Mouse (Mus musculus): ENCODE measurements at regions not wholly inside any gene's neighbourhood (a gene's known extent, or its start where the extent isn't known, plus 50 kb on each side); places are given as distances from the start of the nearest gene placed in this dataset.
A peak's percentile ranks its signal among the peaks of the same experiment; 100 is the strongest.

DNA sequence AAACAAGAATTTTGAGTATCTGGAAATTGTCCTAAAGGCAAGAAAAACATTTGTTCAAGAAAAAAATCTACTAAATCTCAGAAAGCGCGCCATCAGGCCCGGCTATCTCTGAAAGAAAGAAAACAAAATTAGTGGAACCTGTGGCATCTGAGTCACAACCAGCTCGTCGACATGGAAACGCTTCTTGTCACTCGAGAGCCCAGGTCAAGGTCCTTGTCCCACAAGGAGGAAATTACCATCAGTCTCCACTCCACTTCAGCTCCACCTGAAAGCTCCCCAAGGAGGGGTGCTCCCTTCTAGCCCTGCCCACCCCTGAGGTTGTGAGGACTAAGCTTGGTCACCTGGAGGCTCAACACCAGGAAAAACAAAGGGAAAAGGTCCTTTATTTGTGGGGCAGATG is 324.1 kb upstream of the Zfp637 start:
- Histone ChIP-seq H3K9ac (no peak overlapping the region), H3K27ac (ENCODE audit: low read depth, low read length) (no peak overlapping the region), H3K27me3 (ENCODE audit: insufficient read depth, low read length) (no peaks in the 10 kb centered on the region), H3K4me3 (ENCODE audit: low read depth, low read length) (no peak overlapping the region), H3K4me2 (ENCODE audit: low read depth) (no peak overlapping the region), H3K4me1 (ENCODE audit: insufficient read depth) (no peaks in the 10 kb centered on the region), H3K36me3 (ENCODE audit: insufficient read depth) (no peaks in the 10 kb centered on the region), H3K9me3 (ENCODE audit: low read length) (no peaks in the 10 kb centered on the region)
- ATAC-seq: no peak
- no peak for TF ChIP-seq CTCF (IDR thresholded peaks at IDR 0.05; ENCODE audit: low read depth)
- 89% methylated on average over 7 of the region's 7 CpGs for WGBS
- DNase-seq: no peak

DNA sequence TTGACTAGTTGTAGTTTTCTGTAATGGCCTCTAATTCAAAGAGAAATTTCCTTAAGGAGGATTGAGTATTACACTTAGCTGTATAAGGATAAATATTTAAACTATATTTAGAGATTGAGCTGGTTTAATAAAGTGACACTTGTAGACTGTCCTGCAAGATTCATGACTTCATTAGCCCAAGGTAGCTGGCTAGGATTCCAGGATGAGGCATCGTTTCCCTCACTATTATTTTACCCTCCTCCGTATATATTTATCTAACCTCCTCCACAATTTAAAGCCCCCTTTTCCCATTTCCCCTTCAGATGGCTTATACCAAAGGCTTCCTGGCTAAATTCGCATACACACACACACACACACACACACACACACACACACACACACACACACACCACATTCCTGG is 322.0 kb upstream of the Zfp637 start:
- Histone ChIP-seq H3K4me3 (ENCODE audit: low read depth, low read length) (no peak overlapping the region), H3K4me1 (ENCODE audit: insufficient read depth) (no peaks in the 10 kb centered on the region), H3K9me3 (ENCODE audit: low read length) (no peaks in the 10 kb centered on the region), H3K36me3 (ENCODE audit: insufficient read depth) (no peaks in the 10 kb centered on the region), H3K4me2 (ENCODE audit: low read depth) (no peak overlapping the region), H3K27ac (ENCODE audit: low read depth, low read length) (no peak overlapping the region), H3K27me3 (ENCODE audit: insufficient read depth, low read length) (no peaks in the 10 kb centered on the region), H3K9ac (no peak overlapping the region)
- ATAC-seq (no peak), DNase-seq (no peak)
- WGBS: 79% methylated on average over 3 of the region's 3 CpGs
- no peak for TF ChIP-seq CTCF (IDR thresholded peaks at IDR 0.05; ENCODE audit: low read depth)

DNA sequence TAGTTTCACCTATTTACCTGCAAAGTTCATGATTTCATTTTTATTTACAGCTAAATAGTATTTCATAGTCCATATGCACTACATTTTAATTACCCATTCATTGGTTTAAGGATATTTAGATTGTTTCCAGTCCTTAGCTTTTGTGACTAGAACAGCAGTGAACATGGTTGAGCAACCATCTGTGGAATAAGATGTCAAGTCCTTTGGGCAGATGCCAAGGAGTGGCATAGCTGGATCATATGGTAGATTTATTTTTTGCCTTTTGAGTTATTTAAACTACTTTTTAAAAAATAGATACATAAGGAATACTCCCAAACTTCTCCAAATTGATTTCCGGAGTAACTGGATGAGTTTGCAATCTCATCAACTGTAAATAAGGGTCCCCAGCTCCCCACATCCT is 321.5 kb upstream of the Zfp637 start:
- DNase-seq (peak; percentile 3), ATAC-seq (no peak)
- no peak overlapping the region for H3K4me3 ChIP-seq (ENCODE audit: low read depth, low read length)
- no peaks in the 10 kb centered on the region for H3K9me3 ChIP-seq (ENCODE audit: low read length)
- no peaks in the 10 kb centered on the region for H3K36me3 ChIP-seq (ENCODE audit: insufficient read depth)
- WGBS: 91% methylated on average over 1 of the region's 1 CpGs
- no peak for TF ChIP-seq CTCF (IDR thresholded peaks at IDR 0.05; ENCODE audit: low read depth)
- H3K4me2 ChIP-seq (ENCODE audit: low read depth): no peak overlapping the region
- no peaks in the 10 kb centered on the region for H3K27me3 ChIP-seq (ENCODE audit: insufficient read depth, low read length)
- H3K9ac ChIP-seq: no peak overlapping the region
- no peaks in the 10 kb centered on the region for H3K4me1 ChIP-seq (ENCODE audit: insufficient read depth)
- H3K27ac ChIP-seq (ENCODE audit: low read depth, low read length): no peak overlapping the region

DNA sequence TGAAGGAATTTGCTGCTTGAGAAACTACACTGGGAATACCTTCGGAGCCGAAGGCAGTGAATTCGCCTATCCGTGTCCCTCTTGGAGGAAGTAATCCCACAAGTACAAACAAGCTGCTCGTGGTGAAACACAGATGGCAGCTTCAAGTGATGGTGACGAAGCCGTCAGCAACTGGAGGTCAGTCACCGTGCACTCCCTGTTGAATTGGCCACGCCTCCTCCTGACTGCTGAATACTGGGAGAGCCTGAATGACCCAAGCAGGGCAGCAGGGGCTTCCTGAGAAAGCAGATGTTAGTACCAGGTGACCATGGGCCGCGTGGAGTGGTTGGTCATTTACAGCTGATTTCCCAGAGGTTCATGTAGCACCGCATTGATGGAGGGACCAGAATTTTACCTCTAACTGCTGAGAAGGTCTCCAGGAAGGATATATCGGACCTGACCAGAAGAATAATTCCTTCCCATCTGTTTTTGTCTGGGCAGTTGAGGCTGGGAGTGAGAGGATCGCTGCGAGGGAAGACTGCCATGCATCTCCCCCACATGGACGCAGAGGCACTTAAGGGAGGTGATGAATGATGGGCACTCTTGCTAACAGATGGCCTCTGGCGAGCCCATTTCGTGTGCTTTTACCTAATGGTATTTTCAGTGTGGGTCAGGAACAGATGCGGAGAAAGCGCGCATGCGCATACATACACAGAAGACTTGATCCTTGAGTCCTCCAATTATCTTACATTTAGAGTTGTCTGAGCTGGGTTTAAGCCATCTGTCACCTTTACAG is 314.6 kb upstream of the Zfp637 start:
- no peak for TF ChIP-seq CTCF (IDR thresholded peaks at IDR 0.05; ENCODE audit: low read depth)
- H3K4me2 ChIP-seq (ENCODE audit: low read depth): no peak overlapping the region
- no peaks in the 10 kb centered on the region for H3K9me3 ChIP-seq (ENCODE audit: low read length)
- H3K36me3 ChIP-seq (ENCODE audit: insufficient read depth): no peaks in the 10 kb centered on the region
- no peak for ATAC-seq
- DNase-seq: no peak
- H3K27ac ChIP-seq (ENCODE audit: low read depth, low read length): no peak overlapping the region
- no peak overlapping the region for H3K9ac ChIP-seq
- H3K4me1 ChIP-seq (ENCODE audit: insufficient read depth): no peaks in the 10 kb centered on the region
- 81% methylated on average over 22 of the region's 22 CpGs for WGBS
- H3K4me3 ChIP-seq (ENCODE audit: low read depth, low read length): no peak overlapping the region
- no peaks in the 10 kb centered on the region for H3K27me3 ChIP-seq (ENCODE audit: insufficient read depth, low read length)

DNA sequence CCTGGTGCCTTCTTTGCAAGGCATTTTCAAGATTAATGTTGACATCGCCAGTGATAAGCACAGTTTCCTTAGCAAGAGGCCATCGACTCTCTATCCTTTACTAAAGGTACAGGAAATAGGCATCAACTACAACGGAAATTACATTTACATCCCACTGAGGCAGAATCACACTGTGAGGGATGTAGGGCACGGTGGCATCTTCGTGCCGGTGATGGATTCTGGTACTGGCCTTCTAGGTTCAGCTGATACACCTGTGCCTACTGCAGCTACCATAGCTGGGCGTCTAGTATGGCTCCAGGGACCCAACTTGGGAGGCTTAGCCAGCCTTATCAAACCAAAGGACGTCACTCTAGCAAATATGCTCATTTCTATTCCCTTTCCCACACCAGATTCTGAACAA is 313.5 kb upstream of the Zfp637 start:
- Histone ChIP-seq H3K36me3 (ENCODE audit: insufficient read depth) (no peaks in the 10 kb centered on the region), H3K4me3 (ENCODE audit: low read depth, low read length) (no peak overlapping the region), H3K27me3 (ENCODE audit: insufficient read depth, low read length) (no peaks in the 10 kb centered on the region), H3K9me3 (ENCODE audit: low read length) (no peaks in the 10 kb centered on the region), H3K4me2 (ENCODE audit: low read depth) (no peak overlapping the region), H3K4me1 (ENCODE audit: insufficient read depth) (no peaks in the 10 kb centered on the region), H3K27ac (ENCODE audit: low read depth, low read length) (no peak overlapping the region), H3K9ac (no peak overlapping the region)
- no peak for DNase-seq
- WGBS: 98% methylated on average over 8 of the region's 8 CpGs
- no peak for TF ChIP-seq CTCF (IDR thresholded peaks at IDR 0.05; ENCODE audit: low read depth)
- ATAC-seq: no peak

DNA sequence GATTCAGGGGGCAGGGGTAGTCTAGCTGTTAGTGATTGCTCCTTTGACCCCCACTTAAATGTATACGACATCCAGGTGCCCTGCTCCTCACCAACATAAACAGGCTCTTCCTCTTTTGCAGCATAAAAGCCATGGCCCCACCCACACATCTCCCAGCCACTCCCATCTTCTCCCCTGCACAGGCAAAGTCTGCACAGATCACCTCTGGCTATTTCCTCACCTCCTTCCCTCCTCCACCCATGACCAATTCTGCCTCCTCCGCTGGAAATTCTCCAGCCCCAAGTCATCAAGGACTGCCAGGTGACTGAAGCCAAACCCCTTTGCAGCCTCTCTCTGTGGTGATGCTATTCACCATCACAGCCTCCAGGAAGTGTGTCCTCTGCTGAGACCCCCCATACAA is 306.8 kb upstream of the Zfp637 start:
- TF ChIP-seq CTCF (IDR thresholded peaks at IDR 0.05; ENCODE audit: low read depth): no peak
- Histone ChIP-seq H3K4me1 (ENCODE audit: insufficient read depth) (no peaks in the 10 kb centered on the region), H3K9ac (no peak overlapping the region), H3K4me2 (ENCODE audit: low read depth) (no peak overlapping the region), H3K36me3 (ENCODE audit: insufficient read depth) (no peaks in the 10 kb centered on the region), H3K27ac (ENCODE audit: low read depth, low read length) (no peak overlapping the region), H3K27me3 (ENCODE audit: insufficient read depth, low read length) (no peaks in the 10 kb centered on the region), H3K4me3 (ENCODE audit: low read depth, low read length) (no peak overlapping the region), H3K9me3 (ENCODE audit: low read length) (no peaks in the 10 kb centered on the region)
- ATAC-seq: no peak
- 77% methylated on average over 2 of the region's 2 CpGs for WGBS
- DNase-seq: no peak

DNA sequence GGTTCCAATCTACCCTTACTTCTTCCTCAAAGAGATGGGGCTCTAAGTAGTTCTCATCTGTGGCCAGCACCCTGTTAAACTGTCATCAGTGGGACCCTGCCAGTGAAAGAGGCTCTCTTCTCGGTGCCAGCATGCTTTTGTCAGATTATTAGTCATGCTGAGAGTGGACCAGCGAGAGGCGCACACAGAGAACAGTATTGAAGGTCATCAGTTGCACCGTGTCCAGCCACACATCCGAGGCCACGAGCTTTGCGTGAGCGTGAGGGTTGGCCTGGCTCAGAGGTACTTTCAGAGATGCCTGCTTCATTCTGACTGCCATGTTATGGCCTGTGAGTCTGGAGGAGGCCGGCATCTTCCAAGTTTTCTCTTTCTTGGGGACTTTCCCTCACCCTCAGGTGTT is 306.0 kb upstream of the Zfp637 start:
- H3K27ac ChIP-seq (ENCODE audit: low read depth, low read length): no peak overlapping the region
- no peaks in the 10 kb centered on the region for H3K27me3 ChIP-seq (ENCODE audit: insufficient read depth, low read length)
- ATAC-seq (no peak), DNase-seq (no peak)
- H3K9ac ChIP-seq: no peak overlapping the region
- no peaks in the 10 kb centered on the region for H3K4me1 ChIP-seq (ENCODE audit: insufficient read depth)
- H3K4me2 ChIP-seq (ENCODE audit: low read depth): no peak overlapping the region
- no peaks in the 10 kb centered on the region for H3K9me3 ChIP-seq (ENCODE audit: low read length)
- H3K4me3 ChIP-seq (ENCODE audit: low read depth, low read length): no peak overlapping the region
- WGBS: 90% methylated on average over 9 of the region's 9 CpGs
- TF ChIP-seq CTCF (IDR thresholded peaks at IDR 0.05; ENCODE audit: low read depth): no peak
- H3K36me3 ChIP-seq (ENCODE audit: insufficient read depth): no peaks in the 10 kb centered on the region

All from forebrain, postnatal 0 days (tissue).